Mouse (Mus musculus): Measurements from ENCODE around the gene Gpr156. TPM values are rescaled to one million over a fixed set of nuclear protein-coding genes. Genes with fewer than 3 reads are reported as not detected.

Gpr156 gene
- total RNA-seq, 2 experiments from 2014 or later, result 0.10 to 0.13 TPM

DNA sequence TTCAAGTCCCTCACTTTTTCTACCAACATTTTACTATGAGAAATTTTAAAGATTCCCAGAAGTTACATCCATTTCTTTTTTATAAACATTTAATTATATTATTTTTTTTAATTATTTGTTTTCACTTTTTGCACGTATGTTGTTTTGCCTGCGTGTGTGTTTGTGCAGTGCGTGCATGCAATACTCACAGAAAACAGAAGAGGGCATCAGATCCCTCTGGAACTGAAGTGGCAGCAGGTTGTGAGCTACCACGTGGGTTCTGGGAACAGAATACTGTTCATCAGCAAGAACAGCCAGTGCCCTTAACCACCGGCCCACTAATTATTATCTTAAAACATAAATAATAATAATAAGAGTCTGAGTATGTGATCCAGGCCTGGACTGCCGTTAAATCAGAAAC, 2.7 kb downstream of the Gpr156 start:
- no peak for DNase-seq

DNA sequence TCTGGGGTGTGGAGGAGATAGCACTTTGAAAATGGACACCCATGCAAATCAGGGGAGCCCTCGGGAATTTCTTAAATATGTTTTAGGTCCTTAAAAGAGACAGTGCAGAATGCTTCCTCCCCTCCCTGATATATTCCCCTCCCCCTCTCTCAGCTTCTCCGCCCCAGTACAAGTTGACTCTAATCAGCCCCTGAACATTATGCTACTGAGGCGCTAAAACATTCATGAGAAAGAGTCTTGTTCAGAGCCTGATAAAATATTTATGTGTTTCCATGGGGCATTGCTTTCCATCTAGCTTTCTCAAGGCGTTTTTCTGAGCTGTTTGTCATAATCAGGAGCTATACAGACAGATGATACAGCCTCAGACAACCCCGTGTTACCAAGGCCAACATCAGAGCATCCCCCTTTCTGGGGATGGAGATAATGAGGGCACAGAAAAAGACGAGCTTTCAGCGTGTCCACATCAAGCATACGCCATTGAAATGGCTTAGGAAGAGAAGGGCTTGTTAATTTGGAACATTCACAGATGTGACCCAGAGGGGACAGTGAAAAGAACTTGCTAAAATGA, 4.6 kb downstream of the Gpr156 start:
- no peak for DNase-seq

DNA sequence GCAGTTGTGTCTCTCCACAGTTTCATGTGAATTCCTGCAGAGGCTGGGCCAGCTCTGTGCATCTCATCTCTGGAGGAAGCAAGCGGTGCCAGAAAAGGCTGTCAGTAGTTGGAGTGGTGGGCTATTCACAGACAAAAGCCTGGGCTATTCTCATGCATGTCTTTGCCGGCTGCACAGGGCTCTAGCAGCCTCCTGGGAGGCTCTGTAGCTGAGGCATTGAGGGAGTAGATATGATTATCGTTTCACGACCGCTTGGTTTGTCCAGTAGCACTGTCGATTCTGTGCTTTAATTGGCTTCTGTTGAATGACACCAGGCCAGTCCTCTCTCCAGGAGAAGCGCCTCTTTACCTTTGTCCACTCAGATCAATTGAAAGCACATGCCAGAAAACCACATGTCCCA, 9.8 kb downstream of the Gpr156 start:
- DNase-seq, result no peak

DNA sequence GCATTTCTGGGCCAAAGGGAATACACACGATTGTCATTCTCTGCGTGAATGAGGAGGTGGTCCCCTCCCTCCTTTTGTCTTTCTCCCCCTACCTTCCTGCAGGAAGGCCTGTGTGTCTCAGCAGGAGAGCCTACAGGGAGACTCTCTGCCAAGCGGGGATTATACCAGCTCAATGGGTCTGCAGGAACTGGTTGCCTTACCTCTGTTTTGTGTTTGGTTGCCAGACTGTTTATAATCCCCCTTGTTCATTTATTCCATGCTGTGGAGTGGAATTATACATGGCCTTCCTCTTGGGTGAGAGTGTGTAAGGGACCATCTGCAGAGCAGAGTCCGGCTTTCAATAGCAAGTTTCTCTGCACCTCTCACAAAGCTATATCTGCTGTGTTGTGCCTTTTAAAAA, 10.8 kb downstream of the Gpr156 start:
- no peak for DNase-seq

DNA sequence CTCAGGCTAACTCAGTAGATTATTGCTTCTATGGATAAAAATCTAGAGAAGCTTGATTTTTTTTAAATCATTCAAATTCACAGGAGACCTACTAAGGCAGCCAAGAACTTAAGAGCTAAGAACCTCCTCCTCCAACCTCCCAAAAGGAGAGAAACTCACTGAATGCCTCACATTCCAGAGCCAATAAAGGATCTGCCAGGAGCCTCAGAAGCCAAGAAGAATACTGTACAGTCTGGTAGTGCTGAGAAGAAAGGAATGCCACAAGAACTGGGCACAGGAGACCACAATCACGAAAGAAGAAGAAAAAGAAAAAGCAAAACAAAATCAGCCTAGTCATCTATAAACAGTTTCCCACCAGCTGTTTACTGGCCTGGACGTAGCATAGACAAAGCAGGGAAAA, 12.7 kb downstream of the Gpr156 start:
- no peak for DNase-seq

DNA sequence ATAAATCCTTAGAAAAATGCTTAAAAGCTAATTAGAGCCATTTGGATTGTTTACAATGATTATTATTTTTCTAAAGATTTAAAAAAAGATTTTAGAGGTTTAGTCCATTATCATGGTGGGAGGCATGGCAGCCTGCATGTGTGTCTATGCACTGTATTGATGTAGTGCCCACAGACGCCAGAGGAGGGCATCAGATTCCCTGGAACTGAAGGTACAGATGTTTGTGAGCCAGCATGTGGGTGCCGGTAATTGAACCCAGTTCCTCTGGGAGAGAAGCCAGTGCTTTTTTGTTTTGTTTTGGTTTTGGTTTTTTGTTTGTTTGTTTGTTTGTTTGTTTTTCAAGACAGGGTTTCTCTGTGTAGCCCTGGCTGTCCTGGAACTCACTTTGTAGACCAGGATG, 13.3 kb downstream of the Gpr156 start:
- no peak for DNase-seq

DNA sequence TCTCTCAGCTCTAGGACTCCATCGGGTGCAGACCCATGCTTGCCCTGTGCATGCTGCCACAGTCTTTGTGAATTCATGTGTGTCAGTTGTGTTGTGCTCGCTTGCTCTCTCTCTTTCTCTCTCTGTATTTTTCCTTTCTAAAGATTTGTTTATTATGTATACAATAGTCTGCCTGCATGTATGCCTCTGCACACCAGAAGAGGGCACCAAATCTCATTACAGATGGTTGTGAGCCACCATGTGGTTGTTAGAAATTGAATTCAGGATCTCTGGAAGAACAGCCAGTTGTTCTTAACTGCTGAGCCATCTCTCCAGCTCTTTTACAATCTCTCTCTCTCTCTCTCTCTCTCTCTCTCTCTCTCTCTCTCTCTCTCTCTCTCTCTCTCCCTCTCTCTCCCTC, 18.6 kb downstream of the Gpr156 start:
- no peak for DNase-seq

DNA sequence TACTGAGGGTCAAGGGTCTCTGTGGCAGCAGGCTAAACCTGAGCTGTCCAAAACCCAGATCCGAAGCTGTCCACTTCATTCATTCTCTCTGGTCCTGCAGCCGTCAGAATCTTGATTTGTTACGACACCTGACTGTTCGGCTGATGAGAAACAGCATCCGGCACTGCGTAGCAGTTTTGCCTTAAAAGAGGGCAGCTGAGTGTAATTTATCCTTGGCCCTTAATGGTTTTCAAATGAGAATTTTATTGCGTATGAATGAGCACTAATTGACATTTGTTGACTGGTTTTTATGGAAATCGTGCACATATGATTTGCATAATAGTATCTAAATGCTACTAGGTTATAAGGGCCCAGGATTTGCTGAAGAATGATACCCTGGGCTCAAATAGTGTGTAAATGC, 21.0 kb downstream of the Gpr156 start:
- DNase-seq, result no peak

DNA sequence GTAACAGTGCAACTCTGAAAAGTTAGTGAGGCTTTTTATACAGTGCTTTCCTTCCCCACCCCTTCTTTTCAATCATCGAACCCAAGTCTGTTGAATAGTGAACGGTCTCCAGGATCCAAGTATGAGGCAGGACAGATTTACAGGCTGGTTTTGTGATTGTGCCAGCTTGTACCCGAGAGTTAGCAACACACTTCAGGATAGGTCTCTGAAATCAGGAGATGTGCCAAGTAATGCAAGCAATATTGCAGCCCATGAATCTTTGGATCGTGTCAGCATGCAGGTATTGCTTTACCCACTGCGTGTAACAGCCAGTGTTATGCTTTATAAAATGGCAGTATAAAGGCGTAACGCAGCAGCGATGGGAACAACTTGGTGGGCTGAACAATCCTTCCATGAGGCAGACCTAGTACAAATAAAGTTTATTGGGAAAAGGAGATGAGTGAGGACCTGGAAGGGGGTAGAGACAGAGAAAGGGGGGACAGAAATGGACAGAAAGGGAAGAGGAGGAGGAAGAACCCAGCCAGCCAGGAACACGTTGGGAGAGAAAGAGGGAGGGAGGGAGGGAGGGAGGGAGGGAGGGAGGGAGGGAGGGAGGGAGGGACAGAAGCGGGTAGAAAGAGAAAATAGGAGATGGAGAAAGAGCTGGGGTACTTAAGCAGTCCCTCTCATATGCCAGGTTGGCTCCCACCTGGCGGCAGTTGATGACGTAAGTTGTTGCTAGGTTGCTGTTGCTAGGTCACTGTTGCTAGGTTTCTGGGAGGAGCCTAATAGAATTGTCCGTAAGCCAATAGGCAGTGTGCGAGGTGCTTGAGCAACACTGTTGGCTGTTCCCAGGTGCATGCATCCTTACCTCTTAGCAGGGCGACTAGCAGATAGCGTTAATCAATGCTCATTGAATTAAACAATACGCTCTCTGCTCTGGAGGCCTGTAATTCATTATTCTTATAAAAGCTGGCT, 22.1 kb downstream of the Gpr156 start:
- DNase-seq, result peak; percentile 15 to 24

DNA sequence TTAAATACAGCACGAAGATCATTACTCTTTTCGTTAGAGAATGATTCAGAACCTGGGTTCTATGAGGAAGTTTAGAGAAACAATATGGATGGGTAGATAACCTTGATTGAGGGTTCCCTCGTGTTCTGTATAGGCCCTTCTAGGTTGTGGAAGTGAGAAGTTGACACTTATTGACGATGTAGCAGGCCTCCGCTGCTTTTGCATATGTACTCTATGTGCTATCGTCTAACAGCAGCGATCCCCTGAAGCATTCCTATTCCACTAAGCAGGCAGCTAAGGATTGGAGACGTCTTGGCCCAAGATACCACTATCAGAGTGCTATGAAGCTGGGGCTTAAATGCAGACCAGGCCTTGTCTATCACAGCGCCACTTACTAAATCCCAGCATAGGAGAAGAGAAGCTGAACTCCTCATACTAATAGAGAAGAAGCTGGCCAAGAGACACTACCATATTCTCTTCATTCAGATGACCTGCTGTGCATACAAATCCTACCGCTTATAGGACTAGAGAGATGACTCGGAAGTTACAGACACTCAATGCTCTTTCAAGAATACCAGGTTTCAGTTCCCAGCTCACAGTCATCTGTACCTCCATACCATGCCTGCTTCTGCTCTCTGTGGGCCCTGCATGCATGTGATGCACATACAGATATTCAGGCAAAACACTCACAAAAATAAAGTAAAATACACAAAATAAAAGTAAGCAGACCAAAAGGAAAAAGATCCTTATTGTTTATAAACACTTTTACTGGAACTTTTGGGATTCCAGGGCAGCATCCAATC, 23.0 kb downstream of the Gpr156 start:
- no peak for DNase-seq

DNA sequence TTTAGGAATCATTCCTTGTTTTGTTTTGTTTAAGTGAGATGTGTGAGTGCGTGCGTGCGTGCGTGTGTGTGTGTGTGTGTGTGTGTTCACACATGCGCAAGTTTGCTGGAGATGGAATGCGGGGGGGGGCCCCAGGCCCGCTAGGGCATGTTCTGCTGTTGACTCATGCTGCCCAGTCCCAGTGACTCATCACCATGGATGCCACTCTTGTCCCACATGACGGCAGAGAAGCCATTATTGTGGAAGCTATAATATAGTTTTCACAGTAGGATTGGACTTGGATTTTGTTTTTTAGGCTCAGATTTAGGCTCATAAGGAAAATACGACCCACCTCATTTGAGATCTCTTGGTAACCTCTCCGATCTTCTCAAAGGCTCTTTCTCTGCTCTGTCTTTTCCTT, 24.0 kb downstream of the Gpr156 start:
- peak; percentile 24 to 52 for DNase-seq

DNA sequence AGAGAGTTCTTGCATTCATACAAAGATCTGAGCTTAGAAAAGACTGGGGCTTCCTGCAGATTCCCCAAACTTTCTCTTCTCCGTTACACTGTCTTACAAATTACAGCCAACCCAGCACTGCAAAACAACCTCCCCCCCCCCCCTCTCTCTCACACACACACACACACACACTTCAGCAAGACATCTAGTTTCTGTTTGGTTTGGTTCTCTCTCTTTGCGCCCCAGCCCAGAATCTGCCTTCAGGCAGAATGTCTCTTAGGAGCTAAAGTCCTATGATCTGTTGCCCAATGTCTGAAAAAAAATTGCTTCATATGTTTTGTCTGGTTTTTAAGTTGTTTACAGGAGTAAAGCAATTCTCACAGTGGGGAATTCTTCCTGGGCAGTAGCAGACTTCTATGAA, 27.4 kb downstream of the Gpr156 start:
- DNase-seq, result no peak

DNA sequence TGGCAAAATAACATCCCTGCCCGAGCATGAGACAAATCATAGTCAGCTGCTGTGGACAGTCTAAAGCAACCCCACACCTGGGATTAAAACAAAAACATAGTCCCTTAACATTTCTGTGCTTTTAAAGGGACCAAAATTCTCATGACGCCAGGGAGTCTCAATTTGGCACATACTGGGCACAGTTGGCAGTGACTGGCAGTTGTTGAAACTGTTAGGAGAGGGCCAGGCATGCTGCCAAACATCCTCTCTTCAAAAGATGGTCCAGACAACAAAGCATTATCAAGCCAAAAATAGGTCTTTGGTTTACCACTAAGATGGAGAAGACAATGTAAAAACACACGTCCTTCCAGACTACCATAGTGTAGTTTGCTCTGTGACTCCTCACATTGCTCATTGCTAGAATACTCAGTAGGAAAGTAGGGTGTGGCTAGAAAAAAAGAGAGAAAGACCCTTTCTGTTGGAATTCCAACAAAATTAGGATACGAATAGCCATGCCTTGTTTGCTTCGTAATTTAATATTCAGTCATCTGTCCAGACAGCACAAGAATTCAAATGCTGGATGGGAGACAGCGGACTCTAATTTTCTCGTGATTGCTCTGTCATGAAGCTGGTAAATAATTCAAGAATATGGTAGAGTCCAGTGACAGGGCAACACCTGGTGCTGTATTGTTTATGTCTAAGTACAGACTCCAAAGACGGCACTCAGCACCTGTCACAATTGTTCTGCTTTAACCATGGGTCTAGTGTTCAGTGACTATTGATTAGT, 28.9 kb downstream of the Gpr156 start:
- DNase-seq, result peak in 1 of 2 experiments; percentile 44

DNA sequence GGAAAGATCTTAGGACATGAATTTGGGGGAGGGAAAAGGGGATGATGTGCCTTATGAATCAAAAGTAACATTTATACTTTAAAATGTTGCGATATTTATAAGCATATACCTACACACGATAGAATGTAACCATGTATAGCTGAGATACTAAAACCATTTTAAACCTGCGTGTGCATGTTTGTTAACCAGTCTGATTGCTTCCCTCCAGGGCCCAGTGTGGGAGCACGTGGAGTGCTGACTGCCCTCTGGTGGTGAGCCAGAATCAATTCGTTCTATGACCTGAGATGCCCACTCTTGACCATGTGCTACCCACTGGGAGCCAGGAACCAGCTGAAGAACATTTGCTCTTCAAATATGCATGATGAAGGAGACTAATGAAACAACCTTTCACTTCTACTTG, 30.9 kb downstream of the Gpr156 start:
- DNase-seq, result peak; percentile 78 to 88

DNA sequence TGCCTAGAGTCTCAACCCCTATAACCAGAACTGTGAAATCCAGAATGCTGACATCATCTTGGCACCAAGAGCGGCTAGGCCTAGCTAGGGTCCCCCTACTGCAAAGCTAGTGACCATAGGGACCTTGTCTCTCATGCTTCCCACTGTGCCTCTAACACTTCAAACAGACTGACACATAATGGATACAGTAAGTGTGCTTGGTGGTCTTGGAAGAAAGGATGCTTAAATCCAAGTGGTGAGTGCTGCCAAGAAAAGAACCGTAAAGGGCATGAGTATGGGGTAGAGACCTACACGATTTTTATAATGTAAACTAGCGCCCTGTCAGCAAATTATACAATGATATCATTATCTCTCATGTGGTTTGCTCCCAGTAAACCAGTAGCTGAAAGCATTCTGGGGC, 32.1 kb downstream of the Gpr156 start:
- DNase-seq, result no peak

DNA sequence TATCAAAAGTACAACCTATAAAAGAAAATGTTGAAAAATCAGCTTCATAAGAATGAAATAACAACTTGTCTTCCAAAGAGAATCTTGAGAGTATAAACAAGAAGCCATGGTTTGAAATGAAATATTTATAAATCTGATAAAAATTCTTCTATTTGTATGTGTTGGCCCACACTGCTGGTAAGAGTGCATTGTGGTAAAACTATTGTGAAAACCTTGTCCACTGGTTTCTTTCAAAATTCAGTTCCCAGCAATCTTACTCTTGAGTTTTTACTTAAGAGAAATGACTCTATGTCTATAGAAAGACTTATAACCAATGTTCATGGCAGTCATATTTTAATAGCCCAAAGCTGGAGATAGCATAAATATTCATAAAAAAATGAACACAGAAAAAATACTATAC, 34.9 kb downstream of the Gpr156 start:
- DNase-seq, result no peak

DNA sequence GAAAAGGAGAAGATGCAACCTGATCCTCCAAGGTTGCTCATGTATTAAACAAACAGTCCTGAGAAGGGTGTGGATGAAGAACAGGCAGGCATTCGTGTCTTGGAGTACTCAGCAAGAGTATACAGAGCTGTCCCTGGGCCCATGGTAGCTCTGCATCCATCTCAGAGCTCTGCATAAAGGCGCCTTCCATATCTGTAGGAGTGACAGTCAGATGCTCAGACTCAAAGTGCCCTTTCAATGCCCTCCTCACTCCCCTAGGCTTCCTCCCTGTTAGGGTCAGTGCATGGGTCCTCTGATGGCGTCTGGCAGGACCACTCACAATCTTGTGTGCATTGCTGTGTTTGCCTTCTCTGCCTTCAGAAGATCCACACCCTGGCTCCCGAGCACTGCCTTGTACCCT, 36.9 kb downstream of the Gpr156 start:
- DNase-seq, result no peak

DNA sequence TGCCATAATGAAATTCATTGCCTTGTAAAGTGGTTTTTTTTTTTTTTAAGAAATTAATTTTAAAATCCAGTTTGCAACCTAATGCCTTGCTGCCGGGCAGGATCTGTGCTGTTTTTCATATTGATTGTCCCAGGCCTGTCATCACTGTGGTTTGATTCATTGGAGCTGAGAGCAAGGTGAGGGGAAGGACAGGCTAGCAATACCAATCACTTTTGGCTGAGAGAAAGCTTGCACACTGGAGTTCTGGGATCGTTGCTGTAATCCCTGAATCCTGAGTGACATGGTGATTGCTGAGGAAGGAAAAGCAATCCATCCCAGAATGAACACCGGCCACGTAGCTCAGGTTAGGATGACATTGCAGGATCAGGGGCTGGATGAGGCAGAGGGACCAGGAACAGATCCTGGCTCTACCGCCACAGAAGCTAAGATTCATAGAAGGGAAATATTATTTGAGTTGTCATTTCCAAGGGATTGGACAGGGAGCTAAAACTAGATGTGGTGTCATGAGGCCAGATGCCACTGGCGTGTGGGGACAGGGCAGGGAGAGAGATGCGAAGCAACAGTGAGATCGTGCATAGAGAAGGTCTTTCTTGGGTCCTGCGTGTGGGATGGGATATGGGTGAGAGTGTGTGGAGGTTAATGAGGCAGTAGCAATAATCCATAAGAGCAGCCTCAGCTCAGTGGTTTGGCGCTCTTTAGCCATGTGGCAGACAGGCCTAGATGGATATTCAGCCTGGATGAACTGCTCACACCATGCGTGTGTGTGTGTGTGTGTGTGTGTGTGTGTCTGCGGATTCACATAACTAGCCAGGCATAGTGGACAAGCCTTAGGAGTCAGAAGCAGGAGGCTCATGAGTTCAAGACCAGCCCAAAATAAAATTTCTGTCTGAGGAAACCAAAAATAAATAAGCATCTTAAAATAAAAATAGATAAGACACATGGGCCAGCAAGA, 38.0 kb downstream of the Gpr156 start:
- DNase-seq, result no peak

DNA sequence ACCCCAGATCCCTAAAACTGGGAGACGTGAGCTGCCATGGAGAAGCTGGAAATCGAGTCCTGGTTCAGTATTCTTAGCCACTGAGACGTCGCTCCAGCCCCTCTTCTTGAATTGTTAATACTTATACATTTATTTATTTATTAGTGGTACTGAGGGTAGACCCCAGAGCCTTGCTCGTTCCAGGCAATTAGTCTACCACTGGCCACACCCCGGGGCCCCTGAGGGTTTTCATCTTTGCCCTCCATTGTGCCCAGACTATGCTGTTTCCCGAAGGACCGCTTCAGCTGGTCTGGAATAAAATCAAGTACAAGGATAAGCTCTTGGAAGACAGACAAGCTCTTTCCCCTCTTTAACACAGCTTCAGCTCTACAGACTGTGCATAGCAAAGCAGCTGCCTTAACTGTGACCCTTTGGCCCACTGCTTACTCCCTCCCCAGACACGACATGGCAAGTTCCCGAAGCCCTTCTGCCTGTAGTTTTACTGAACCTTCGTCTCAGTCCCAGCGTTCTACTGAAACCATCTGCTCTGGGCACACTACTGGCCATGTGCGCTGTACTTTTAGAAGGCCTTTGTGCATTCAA, 39.1 kb downstream of the Gpr156 start:
- DNase-seq, result peak in 1 of 2 experiments; percentile 26

DNA sequence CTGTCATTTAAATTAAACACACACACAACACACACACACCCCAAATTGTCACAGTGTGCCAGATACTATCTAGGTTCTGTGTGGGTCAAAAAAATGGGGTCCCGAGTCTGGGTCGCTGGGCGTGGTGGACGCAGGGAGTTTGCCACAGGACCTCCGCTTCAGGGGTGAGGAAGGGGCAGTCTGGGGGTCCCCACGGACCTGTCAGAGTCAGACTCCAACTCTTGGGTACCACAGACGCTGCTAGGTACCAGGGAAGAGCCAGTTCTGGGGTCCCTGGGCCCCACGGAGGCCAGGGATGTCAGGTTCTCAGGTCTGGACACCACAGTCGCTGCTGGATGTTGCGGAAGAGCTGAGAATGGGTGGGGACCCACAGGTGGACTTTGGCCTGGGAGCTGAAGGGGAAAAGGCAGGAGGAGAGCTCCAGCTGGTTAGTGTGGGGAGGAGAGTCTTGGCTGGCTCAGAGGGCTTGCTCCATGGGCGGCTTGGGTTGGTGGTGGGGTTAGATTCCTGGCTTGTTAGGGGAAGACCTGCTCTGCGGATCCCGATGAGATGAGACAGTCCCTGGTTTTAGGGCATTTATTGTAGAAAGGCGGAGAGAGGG, 39.9 kb downstream of the Gpr156 start:
- DNase-seq, result no peak
